Mouse (Mus musculus) MEL (cell line): ENCODE measurements at regions not wholly inside any gene's neighbourhood (a gene's known extent, or its start where the extent isn't known, plus 50 kb on each side); places are given as distances from the start of the nearest gene placed in this dataset.

ENCODE experiments used
- DNase-seq: peaks from one replicate; pipeline ENCODE4 v3.0.0; 2011; ENCODE audit warnings: low read depth, low spot score
- H3K27ac ChIP-seq: 2 replicates; pipeline ENCODE4 v1.5.1; 2012; ENCODE audit warnings: low read depth, mild to moderate bottlenecking, control low read depth, low read length, moderate library complexity; ENCODE audit not compliant: control insufficient read depth
- H3K27me3 ChIP-seq, 2 experiments: fragments of 150-350 bp in 1 of 2; sonication (generic) in 1 of 2; 2 replicates each; pipeline ENCODE4 v1.6.1; 2012; ENCODE audit warnings: low read length in 2 of 2, mild to moderate bottlenecking in 2 of 2, improper control_type of control experiment in 1 of 2, moderate library complexity in 1 of 2; ENCODE audit not compliant: insufficient read depth in 2 of 2, control insufficient read depth in 1 of 2
- H3K36me3 ChIP-seq, 2 experiments: 2 replicates each; pipeline ENCODE4 v1.6.1; 2012 to 2014; ENCODE audit warnings: low read length in 2 of 2, improper control_type of control experiment in 1 of 2, inconsistent platforms in 1 of 2, mild to moderate bottlenecking in 1 of 2; ENCODE audit not compliant: insufficient read depth in 2 of 2, control insufficient read depth in 1 of 2
- H3K4me1 ChIP-seq, 2 experiments: fragments of 150-350 bp in 1 of 2; sonication (generic) in 1 of 2; 2 replicates each; pipeline ENCODE4 v1.6.1; 2012; ENCODE audit warnings: low read length in 2 of 2, improper control_type of control experiment in 1 of 2, mild to moderate bottlenecking in 1 of 2; ENCODE audit not compliant: insufficient read depth in 2 of 2, control insufficient read depth in 1 of 2
- H3K4me3 ChIP-seq, 2 experiments: fragments of 150-350 bp in 1 of 2; sonication (generic) in 1 of 2; 2 replicates each; pipeline ENCODE4 v1.5.1; 2012; ENCODE audit warnings: low read depth in 2 of 2, low read length in 2 of 2, mild to moderate bottlenecking in 2 of 2, moderate library complexity in 2 of 2, control low read depth in 1 of 2, improper control_type of control experiment in 1 of 2; ENCODE audit not compliant: control insufficient read depth in 1 of 2, insufficient read depth in 1 of 2
- H3K79me2 ChIP-seq: 2 replicates; pipeline ENCODE4 v1.6.1; 2012; ENCODE audit warnings: mild to moderate bottlenecking, low read length, moderate library complexity; ENCODE audit not compliant: control insufficient read depth, poor library complexity, insufficient read depth
- H3K9ac ChIP-seq: 2 replicates; pipeline ENCODE4 v1.6.1; 2012; ENCODE audit warnings: low read depth, mild to moderate bottlenecking, control low read depth, low read length, moderate library complexity; ENCODE audit not compliant: control insufficient read depth, poor library complexity, severe bottlenecking
- H3K9me3 ChIP-seq: fragments of 150-350 bp; sonication (generic); replicated peaks from 2 replicates; pipeline ENCODE4 v1.6.1; 2012; ENCODE audit warnings: mild to moderate bottlenecking, low read length, improper control_type of control experiment, moderate library complexity; ENCODE audit not compliant: insufficient read depth
- BHLHE40 ChIP-seq: IDR thresholded peaks from 2 replicates; pipeline ENCODE4 v1.6.1; 2012; ENCODE audit warnings: low read depth, mild to moderate bottlenecking, inconsistent platforms, low read length, improper control_type of control experiment, borderline replicate concordance
- CHD2 ChIP-seq: IDR thresholded peaks from 2 replicates; pipeline ENCODE4 v1.6.1; 2011; ENCODE audit warnings: low read length, improper control_type of control experiment
- E2F4 ChIP-seq: IDR thresholded peaks from 2 replicates; pipeline ENCODE4 v1.6.1; 2011; ENCODE audit warnings: low read depth, low read length, improper control_type of control experiment, borderline replicate concordance
- ELF1 ChIP-seq: IDR thresholded peaks from 2 replicates; pipeline ENCODE4 v1.6.1; 2014; ENCODE audit warnings: low read depth, mild to moderate bottlenecking, inconsistent platforms, low read length, improper control_type of control experiment, moderate library complexity
- EP300 ChIP-seq, 2 experiments: IDR thresholded peaks; 2 replicates each; pipeline ENCODE4 v1.6.1; 2011; ENCODE audit warnings: improper control_type of control experiment in 2 of 2, low read length in 2 of 2, low read depth in 1 of 2, mild to moderate bottlenecking in 1 of 2
- ETS1 ChIP-seq: IDR thresholded peaks from 2 replicates; pipeline ENCODE4 v1.6.1; 2012; ENCODE audit warnings: low read depth, mild to moderate bottlenecking, inconsistent platforms, low read length, improper control_type of control experiment, moderate library complexity
- GABPA ChIP-seq: IDR thresholded peaks from 2 replicates; pipeline ENCODE4 v1.6.1; 2012; ENCODE audit warnings: low read depth, mild to moderate bottlenecking, inconsistent platforms, low read length, improper control_type of control experiment, moderate library complexity
- GATA1 ChIP-seq: IDR thresholded peaks from 2 replicates; pipeline ENCODE4 v1.6.1; 2011; ENCODE audit warnings: low read depth, low read length, improper control_type of control experiment
- HCFC1 ChIP-seq: IDR thresholded peaks from 2 replicates; pipeline ENCODE4 v1.6.1; 2012; ENCODE audit warnings: low read depth, mild to moderate bottlenecking, inconsistent platforms, low read length, improper control_type of control experiment, moderate library complexity
- KAT2A ChIP-seq: conservative IDR thresholded peaks from 2 replicates; pipeline ENCODE4 v1.6.1; 2012; ENCODE audit warnings: low read depth, low read length, improper control_type of control experiment, inconsistent platforms
- MXI1 ChIP-seq: IDR thresholded peaks from 2 replicates; pipeline ENCODE4 v1.6.1; 2011; ENCODE audit warnings: mild to moderate bottlenecking, low read depth, low read length, improper control_type of control experiment
- MYB ChIP-seq: IDR thresholded peaks from 2 replicates; pipeline ENCODE4 v1.6.1; 2011; ENCODE audit warnings: mild to moderate bottlenecking, low read depth, low read length, improper control_type of control experiment
- NELFE ChIP-seq: IDR thresholded peaks from 2 replicates; pipeline ENCODE4 v1.6.1; 2011; ENCODE audit warnings: low read depth, low read length, improper control_type of control experiment
- POLR2A ChIP-seq, 2 experiments: IDR thresholded peaks; 2 replicates each; pipeline ENCODE4 v1.6.1; 2011 to 2012; ENCODE audit warnings: low read length in 2 of 2, mild to moderate bottlenecking in 2 of 2, control low read depth in 1 of 2, improper control_type of control experiment in 1 of 2, low read depth in 1 of 2, moderate library complexity in 1 of 2; ENCODE audit not compliant: control insufficient read depth in 1 of 2, insufficient read depth in 1 of 2, poor library complexity in 1 of 2
- POLR2AphosphoS2 ChIP-seq: IDR thresholded peaks from 2 replicates; pipeline ENCODE4 v1.6.1; 2011; ENCODE audit warnings: low read length, improper control_type of control experiment
- POLR2AphosphoS5 ChIP-seq: IDR thresholded peaks from 2 replicates; pipeline ENCODE4 v1.6.1; 2012; ENCODE audit warnings: low read depth, borderline replicate concordance, mild to moderate bottlenecking, inconsistent platforms, low read length, moderate library complexity, mixed read lengths
- RAD21 ChIP-seq: IDR thresholded peaks from 2 replicates; pipeline ENCODE4 v1.6.1; 2011; ENCODE audit warnings: mild to moderate bottlenecking, low read depth, low read length, improper control_type of control experiment
- SIN3A ChIP-seq: IDR thresholded peaks from 2 replicates; pipeline ENCODE4 v1.6.1; 2012; ENCODE audit warnings: low read length, improper control_type of control experiment, inconsistent platforms
- TAL1 ChIP-seq: IDR thresholded peaks from 2 replicates; pipeline ENCODE4 v1.6.1; 2012; ENCODE audit warnings: mild to moderate bottlenecking, inconsistent platforms, low read length, moderate library complexity, mixed read lengths
- TBP ChIP-seq: IDR thresholded peaks from 2 replicates; pipeline ENCODE4 v1.8.0; 2011; ENCODE audit warnings: low read depth, low read length, improper control_type of control experiment
- TCF12 ChIP-seq: IDR thresholded peaks from 2 replicates; pipeline ENCODE4 v1.6.1; 2014; ENCODE audit warnings: low read depth, mild to moderate bottlenecking, inconsistent platforms, low read length, improper control_type of control experiment, moderate library complexity
- UBTF ChIP-seq: IDR thresholded peaks from 2 replicates; pipeline ENCODE4 v1.6.1; 2012; ENCODE audit warnings: low read depth, mild to moderate bottlenecking, inconsistent platforms, low read length, improper control_type of control experiment, moderate library complexity, borderline replicate concordance; ENCODE audit not compliant: insufficient read depth
- USF1 ChIP-seq: IDR thresholded peaks from 2 replicates; pipeline ENCODE4 v1.6.1; 2014; ENCODE audit warnings: low read depth, mild to moderate bottlenecking, inconsistent platforms, low read length, improper control_type of control experiment, moderate library complexity
- USF2 ChIP-seq, 2 experiments: IDR thresholded peaks; 2 replicates each; pipeline ENCODE4 v1.6.1; 2011 to 2012; ENCODE audit warnings: improper control_type of control experiment in 2 of 2, low read length in 2 of 2, borderline replicate concordance in 1 of 2, inconsistent platforms in 1 of 2, low read depth in 1 of 2, mild to moderate bottlenecking in 1 of 2; ENCODE audit not compliant: insufficient read depth in 1 of 2
- ZC3H11A ChIP-seq: IDR thresholded peaks from 2 replicates; pipeline ENCODE4 v1.6.1; 2012; ENCODE audit warnings: low read depth, mild to moderate bottlenecking, inconsistent platforms, low read length, improper control_type of control experiment
- ZKSCAN1 ChIP-seq: IDR thresholded peaks from 2 replicates; pipeline ENCODE4 v1.6.1; 2012; ENCODE audit warnings: low read depth, mild to moderate bottlenecking, inconsistent platforms, low read length, improper control_type of control experiment, moderate library complexity
- ZMIZ1 ChIP-seq: IDR thresholded peaks from 2 replicates; pipeline ENCODE4 v1.6.1; 2012; ENCODE audit warnings: low read depth, mild to moderate bottlenecking, inconsistent platforms, low read length, improper control_type of control experiment, moderate library complexity
- ZNF384 ChIP-seq: IDR thresholded peaks from 2 replicates; pipeline ENCODE4 v1.6.1; 2012; ENCODE audit warnings: low read depth, mild to moderate bottlenecking, inconsistent platforms, low read length, improper control_type of control experiment

GRCm38 (mm10) chr15:59262380-59262779, 373.3 kb downstream of the Gm49356 start:
- H3K27ac ChIP-seq = no peak overlapping the region
- no peak overlapping the region for H3K9ac ChIP-seq
- no peak for TF ChIP-seq TAL1
- TF ChIP-seq RAD21 = no peak
- no peak for TF ChIP-seq ETS1
- TF ChIP-seq ZKSCAN1 = no peak
- TF ChIP-seq POLR2AphosphoS5 = no peak
- no peak for TF ChIP-seq MXI1
- TF ChIP-seq EP300 (IDR thresholded peaks at IDR 0.05; ENCODE audit: low read depth in 1 of 2, low read length in 2 of 2) = no peak
- no peak for TF ChIP-seq TCF12
- TF ChIP-seq KAT2A = no peak
- no peak for TF ChIP-seq ZNF384
- no peak for TF ChIP-seq TBP
- TF ChIP-seq USF1 = no peak
- TF ChIP-seq USF2 (IDR thresholded peaks at IDR 0.05; ENCODE audit: borderline replicate concordance in 1 of 2, insufficient read depth in 1 of 2, low read depth in 1 of 2, low read length in 2 of 2) = no peak
- no peak for TF ChIP-seq POLR2A (IDR thresholded peaks at IDR 0.05; ENCODE audit: control insufficient read depth in 1 of 2, insufficient read depth in 1 of 2, low read depth in 1 of 2, low read length in 2 of 2, poor library complexity in 1 of 2)
- TF ChIP-seq NELFE = no peak
- TF ChIP-seq E2F4 = no peak
- TF ChIP-seq POLR2AphosphoS2 = no peak
- TF ChIP-seq ZMIZ1 = no peak
- no peak overlapping the region for H3K4me3 ChIP-seq
- H3K4me1 ChIP-seq = peaks cover 0 to 18% of the 10 kb centered on the region in 2 experiments; a peak in 3 of 4 replicates
- DNase-seq = peak; percentile 12
- H3K27me3 ChIP-seq = peaks cover 4 to 6% of the 10 kb centered on the region in 2 experiments; a peak in 3 of 4 replicates
- H3K79me2 ChIP-seq = no peaks in the 10 kb centered on the region
- peaks cover 0 to 8% of the 10 kb centered on the region in 2 experiments; a peak in 2 of 4 replicates for H3K36me3 ChIP-seq
- H3K9me3 ChIP-seq = no peaks in the 10 kb centered on the region

GRCm38 (mm10) chr15:59263433-59264328, 374.6 kb downstream of the Gm49356 start:
- peak; percentile 93 for DNase-seq
- H3K79me2 ChIP-seq = no peaks in the 10 kb centered on the region
- no peaks in the 10 kb centered on the region for H3K9me3 ChIP-seq
- peak overlapping the region; percentile 38 for H3K27ac ChIP-seq
- peaks cover 0 to 8% of the 10 kb centered on the region in 2 experiments; a peak in 2 of 4 replicates for H3K36me3 ChIP-seq
- peak overlapping the region; percentile 50 for H3K9ac ChIP-seq
- peaks cover 0 to 18% of the 10 kb centered on the region in 2 experiments; a peak in 3 of 4 replicates for H3K4me1 ChIP-seq
- peak overlapping the region; percentile 55 to 68 for H3K4me3 ChIP-seq
- peaks cover 3% of the 10 kb centered on the region in 2 experiments; a peak in 2 of 4 replicates for H3K27me3 ChIP-seq
- TF ChIP-seq SIN3A (peak; percentile 95), TBP (peak; percentile 66; the same call in 1 of the 2 replicates), TAL1 (peak; percentile 50; the same call in 1 of the 2 replicates), HCFC1 (no peak), POLR2AphosphoS2 (no peak), TCF12 (peak; percentile 57; the same call in 1 of the 2 replicates), ELF1 (peak; percentile 85), EP300 (IDR thresholded peaks at IDR 0.05; ENCODE audit: low read depth in 1 of 2, low read length in 2 of 2) (no peak), UBTF (no peak), GABPA (no peak), MYB (no peak), GATA1 (peak; percentile 40; the same call in 1 of the 2 replicates), BHLHE40 (0 out of 2 replicates have a peak, but pooled peaks have one; percentile 13), POLR2A (IDR thresholded peaks at IDR 0.05; ENCODE audit: control insufficient read depth in 1 of 2, insufficient read depth in 1 of 2, low read depth in 1 of 2, low read length in 2 of 2, poor library complexity in 1 of 2) (peak in 1 of 2 experiments; percentile 52; a peak in 2 of 4 replicates), ZC3H11A (no peak), ETS1 (peak; percentile 94), CHD2 (no peak)
